Mouse (Mus musculus) kidney, embryonic 15.5 days (tissue): ENCODE results near the gene Sesn3. TPM values are rescaled to one million over a fixed set of nuclear protein-coding genes. Genes with fewer than 3 reads are reported as not detected.

Experiments
- ATAC-seq: fragments of 200-750 bp; cut with Nextera tagmentation; replicated peaks from 2 replicates; pipeline ENCODE4 v1.8.0; 2017; ENCODE audit warnings: moderate TSS enrichment; ENCODE audit not compliant: low FRiP score
- H3K27ac ChIP-seq: fragments of 300-500 bp; sonication (generic); 2 replicates; pipeline ENCODE4 v1.5.1; 2015; ENCODE audit warnings: mild to moderate bottlenecking, inconsistent platforms
- H3K27me3 ChIP-seq: fragments of 300-500 bp; sonication (generic); 2 replicates; pipeline ENCODE4 v1.6.1; 2015; ENCODE audit warnings: inconsistent platforms
- H3K36me3 ChIP-seq: fragments of 300-500 bp; sonication (generic); 2 replicates; pipeline ENCODE4 v1.6.1; 2015; ENCODE audit warnings: inconsistent platforms
- H3K4me1 ChIP-seq: fragments of 300-500 bp; sonication (generic); 2 replicates; pipeline ENCODE4 v1.6.1; 2015; ENCODE audit warnings: inconsistent platforms
- H3K4me2 ChIP-seq: fragments of 300-500 bp; sonication (generic); 2 replicates; pipeline ENCODE4 v1.6.1; 2015; ENCODE audit warnings: moderate library complexity, mild to moderate bottlenecking, inconsistent platforms
- H3K4me3 ChIP-seq: fragments of 300-500 bp; sonication (generic); replicated peaks from 2 replicates; pipeline ENCODE4 v1.5.1; 2015; ENCODE audit warnings: mild to moderate bottlenecking, inconsistent platforms
- H3K9ac ChIP-seq: fragments of 300-500 bp; sonication (generic); 2 replicates; pipeline ENCODE4 v1.6.1; 2015; ENCODE audit warnings: mild to moderate bottlenecking, inconsistent platforms
- H3K9me3 ChIP-seq: fragments of 300-500 bp; sonication (generic); replicated peaks from 2 replicates; pipeline ENCODE4 v1.6.1; 2016; ENCODE audit warnings: inconsistent platforms
- WGBS: fragments of 180-500 bp; shearing (Covaris S2); methylation state at CpG from one replicate; pipeline ENCODE4 v1.1.7; 2015; ENCODE audit warnings: mixed read lengths; 5-methylcytosine and 5-hydroxymethylcytosine counted together
- polyA plus RNA-seq: library from polyadenylated mRNA; unstranded; fragments of >200 nt; fragmentation: Nextera tagmentation; extraction: Ambion mirVana; gene quantifications from 2 replicates; pipeline ENCODE4 v1.2.1, GENCODE M21; 2015

Gene Sesn3
- polyA plus RNA-seq, 1 experiment from 2014 or later, result 20.9 TPM

GRCm38 (mm10) chr9:14261150-14261549 lies 13.7 kb upstream of the Sesn3 start:
- H3K4me3 ChIP-seq, result no peak overlapping the region
- H3K9ac ChIP-seq, result no peak overlapping the region
- H3K36me3 ChIP-seq, result no peaks in the 10 kb centered on the region
- H3K9me3 ChIP-seq, result no peaks in the 10 kb centered on the region
- no peak for ATAC-seq
- WGBS, result 49% methylated on average over 3 of the region's 3 CpGs
- 0 out of 2 replicates have a peak, but pooled peaks cover 2% of the 10 kb centered on the region for H3K4me1 ChIP-seq
- no peaks in the 10 kb centered on the region for H3K27me3 ChIP-seq
- no peak overlapping the region for H3K4me2 ChIP-seq
- H3K27ac ChIP-seq, result no peak overlapping the region

- no peak overlapping the region for H3K27ac ChIP-seq
- ATAC-seq, result no peak
- H3K4me3 ChIP-seq, result no peak overlapping the region
- 75% methylated on average over 4 of the region's 4 CpGs for WGBS
- H3K9ac ChIP-seq, result no peak overlapping the region
- 0 out of 2 replicates have a peak, but pooled peaks cover 2% of the 10 kb centered on the region for H3K4me1 ChIP-seq
- no peaks in the 10 kb centered on the region for H3K27me3 ChIP-seq
- no peaks in the 10 kb centered on the region for H3K9me3 ChIP-seq
- H3K4me2 ChIP-seq, result no peak overlapping the region
- H3K36me3 ChIP-seq, result no peaks in the 10 kb centered on the region
Observed at GRCm38 (mm10) chr9:14262568-14262972, 12.3 kb upstream of the Sesn3 start.

- H3K4me3 ChIP-seq, result no peak overlapping the region
- H3K27me3 ChIP-seq, result no peaks in the 10 kb centered on the region
- no peaks in the 10 kb centered on the region for H3K36me3 ChIP-seq
- H3K9ac ChIP-seq, result no peak overlapping the region
- WGBS, result 51% methylated on average over 2 of the region's 2 CpGs
- H3K4me2 ChIP-seq, result no peak overlapping the region
- no peaks in the 10 kb centered on the region for H3K9me3 ChIP-seq
- H3K27ac ChIP-seq, result no peak overlapping the region
- H3K4me1 ChIP-seq, result 0 out of 2 replicates have a peak, but pooled peaks cover under 1% of the 10 kb centered on the region
- no peak for ATAC-seq
Observed at GRCm38 (mm10) chr9:14266470-14266869, 8.4 kb upstream of the Sesn3 start.

GRCm38 (mm10) chr9:14268578-14268977 lies 6.3 kb upstream of the Sesn3 start:
- Histone ChIP-seq H3K36me3 (no peaks in the 10 kb centered on the region), H3K4me3 (no peak overlapping the region), H3K4me2 (no peak overlapping the region), H3K27ac (no peak overlapping the region), H3K27me3 (no peaks in the 10 kb centered on the region), H3K9me3 (no peaks in the 10 kb centered on the region), H3K9ac (no peak overlapping the region), H3K4me1 (no peaks in the 10 kb centered on the region)
- no peak for ATAC-seq
- WGBS, result 75% methylated on average over 2 of the region's 2 CpGs

- Histone ChIP-seq H3K27ac (no peak overlapping the region), H3K27me3 (no peaks in the 10 kb centered on the region), H3K9ac (no peak overlapping the region), H3K4me2 (no peak overlapping the region), H3K4me1 (peaks cover 10% of the 10 kb centered on the region), H3K4me3 (no peak overlapping the region), H3K36me3 (no peaks in the 10 kb centered on the region), H3K9me3 (no peaks in the 10 kb centered on the region)
- no peak for ATAC-seq
- WGBS, result 62% methylated on average over 1 of the region's 1 CpGs
Observed at GRCm38 (mm10) chr9:14272921-14273320, 1.9 kb upstream of the Sesn3 start.

GRCm38 (mm10) chr9:14274586-14274985 lies 281 bp upstream of the Sesn3 start:
- peak overlapping the region; percentile 94 for H3K4me3 ChIP-seq
- peak overlapping the region; percentile 65 for H3K4me2 ChIP-seq
- no peak for ATAC-seq

GRCm38 (mm10) chr9:14275792-14276480 lies 1.1 kb downstream of the Sesn3 start:
- WGBS, result under 1% methylated on average over 37 of the region's 54 CpGs
- Histone ChIP-seq H3K4me1 (peaks cover 14% of the 10 kb centered on the region), H3K9ac (peak overlapping the region; percentile 89)

More at GRCm38 (mm10) chr9:14274586-14274985, 281 bp upstream of the Sesn3 start:
- peak overlapping the region; percentile 96 for H3K27ac ChIP-seq
- 42% methylated on average over 5 of the region's 5 CpGs for WGBS
- no peaks in the 10 kb centered on the region for H3K36me3 ChIP-seq
- no peaks in the 10 kb centered on the region for H3K27me3 ChIP-seq
- no peak overlapping the region for H3K9ac ChIP-seq
- no peaks in the 10 kb centered on the region for H3K9me3 ChIP-seq
- H3K4me1 ChIP-seq, result peaks cover 14% of the 10 kb centered on the region

GRCm38 (mm10) chr9:14276481-14277287 lies 1.8 kb downstream of the Sesn3 start:
- H3K9me3 ChIP-seq, result no peaks in the 10 kb centered on the region
- H3K4me1 ChIP-seq, result peaks cover 17% of the 10 kb centered on the region
- H3K36me3 ChIP-seq, result no peaks in the 10 kb centered on the region
- under 1% methylated on average over 59 of the region's 61 CpGs for WGBS
- H3K9ac ChIP-seq, result peak overlapping the region; percentile 89
- peak overlapping the region; percentile 69 for H3K4me2 ChIP-seq
- H3K27ac ChIP-seq, result peak overlapping the region; percentile 96
- peak overlapping the region; percentile 94 for H3K4me3 ChIP-seq
- H3K27me3 ChIP-seq, result no peaks in the 10 kb centered on the region
- ATAC-seq, result peak; percentile 63

More at GRCm38 (mm10) chr9:14275792-14276480, 1.1 kb downstream of the Sesn3 start:
- Histone ChIP-seq H3K4me3 (peak overlapping the region; percentile 94), H3K27me3 (no peaks in the 10 kb centered on the region), H3K9me3 (no peaks in the 10 kb centered on the region), H3K27ac (peak overlapping the region; percentile 96), H3K36me3 (no peaks in the 10 kb centered on the region), H3K4me2 (peak overlapping the region; percentile 69)
- peak; percentile 98 for ATAC-seq

GRCm38 (mm10) chr9:14277365-14277991 lies 2.6 kb downstream of the Sesn3 start:
- no peaks in the 10 kb centered on the region for H3K27me3 ChIP-seq
- H3K36me3 ChIP-seq, result no peaks in the 10 kb centered on the region
- peak overlapping the region; percentile 89 for H3K9ac ChIP-seq
- peak overlapping the region; percentile 69 for H3K4me2 ChIP-seq
- H3K9me3 ChIP-seq, result no peaks in the 10 kb centered on the region
- peak overlapping the region; percentile 96 for H3K27ac ChIP-seq
- peaks cover 17% of the 10 kb centered on the region for H3K4me1 ChIP-seq
- whole genome bisulfite sequencing, result under 1% methylated on average over 7 of the region's 7 CpGs
- peak overlapping the region; percentile 94 for H3K4me3 ChIP-seq
- no peak for ATAC-seq

- H3K4me1 ChIP-seq, result peaks cover 15% of the 10 kb centered on the region; the same call in 1 of the 2 replicates
- no peak overlapping the region for H3K27ac ChIP-seq
- H3K9me3 ChIP-seq, result no peaks in the 10 kb centered on the region
- ATAC-seq, result no peak
- no peaks in the 10 kb centered on the region for H3K36me3 ChIP-seq
- H3K4me3 ChIP-seq, result no peak overlapping the region
- WGBS, result 44% methylated on average over 1 of the region's 1 CpGs
- no peak overlapping the region for H3K4me2 ChIP-seq
- no peaks in the 10 kb centered on the region for H3K27me3 ChIP-seq
- H3K9ac ChIP-seq, result no peak overlapping the region
Observed at GRCm38 (mm10) chr9:14280696-14281095, 5.8 kb downstream of the Sesn3 start.

GRCm38 (mm10) chr9:14285036-14285435 lies 10.2 kb downstream of the Sesn3 start:
- Histone ChIP-seq H3K27ac (0 out of 2 replicates have a peak overlapping the region, but pooled peaks have one; percentile 32), H3K4me2 (no peak overlapping the region), H3K9me3 (no peaks in the 10 kb centered on the region), H3K9ac (no peak overlapping the region), H3K36me3 (no peaks in the 10 kb centered on the region), H3K27me3 (no peaks in the 10 kb centered on the region), H3K4me3 (no peak overlapping the region), H3K4me1 (peaks cover 11% of the 10 kb centered on the region; the same call in 1 of the 2 replicates)
- 46% methylated on average over 3 of the region's 3 CpGs for WGBS
- ATAC-seq, result no peak

GRCm38 (mm10) chr9:14287234-14287633 lies 12.4 kb downstream of the Sesn3 start:
- no peak overlapping the region for H3K4me2 ChIP-seq
- ATAC-seq, result no peak
- no peak overlapping the region for H3K4me3 ChIP-seq
- 90% methylated on average over 1 of the region's 1 CpGs for WGBS
- H3K9me3 ChIP-seq, result no peaks in the 10 kb centered on the region
- no peaks in the 10 kb centered on the region for H3K27me3 ChIP-seq
- peaks cover 8% of the 10 kb centered on the region; the same call in 1 of the 2 replicates for H3K4me1 ChIP-seq
- H3K36me3 ChIP-seq, result no peaks in the 10 kb centered on the region
- H3K9ac ChIP-seq, result no peak overlapping the region
- H3K27ac ChIP-seq, result no peak overlapping the region
